Mouse (Mus musculus): ENCODE results near the gene Peli3. TPM values are rescaled to one million over a fixed set of nuclear protein-coding genes. Genes with fewer than 3 reads are reported as not detected.
A peak's percentile ranks its signal among the peaks of the same experiment; 100 is the strongest.

Peli3 gene
- polyA plus RNA-seq, 1 experiment from 2014 or later: 0.31 TPM

DNA sequence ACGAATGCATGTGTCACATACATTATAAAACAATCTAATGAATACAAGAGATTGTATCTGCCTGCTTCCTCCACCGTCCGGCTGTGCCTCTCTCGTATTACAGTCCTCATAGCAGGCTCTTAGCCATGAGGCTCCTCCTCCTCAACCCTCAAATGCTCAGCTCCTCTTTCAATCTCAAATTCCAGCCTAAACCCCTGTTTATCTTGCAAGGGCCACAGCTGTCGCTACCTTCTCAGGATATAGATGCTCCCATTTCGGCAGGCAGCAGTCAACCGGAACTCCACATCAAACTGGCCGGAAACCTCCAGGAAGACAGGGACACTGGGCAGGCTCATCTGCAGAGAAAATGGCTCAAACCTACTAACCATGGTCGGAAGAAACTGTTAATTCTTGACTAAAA is 44.0 kb downstream of the Peli3 start:
- Histone ChIP-seq H3K9me3 (replicated peaks; ENCODE audit: control insufficient read depth, low read length) (no peaks in the 10 kb centered on the region), H3K27me3 (ENCODE audit: control insufficient read depth, insufficient read depth, low read depth, low read length) (no peaks in the 10 kb centered on the region), H3K36me3 (ENCODE audit: control insufficient read depth, insufficient read depth) (no peaks in the 10 kb centered on the region), H3K27ac (ENCODE audit: low read length) (no peak overlapping the region), H3K9ac (ENCODE audit: low read depth, low read length) (no peak overlapping the region), H3K4me3 (ENCODE audit: low read depth, low read length) (no peak overlapping the region), H3K4me2 (ENCODE audit: low read depth, low read length) (no peak overlapping the region), H3K4me1 (ENCODE audit: control insufficient read depth, low read depth, low read length) (no peaks in the 10 kb centered on the region)
- ATAC-seq (ENCODE audit: low read depth): no peak
- 65% methylated on average over 9 of the region's 9 CpGs for WGBS (ENCODE audit: insufficient replicate concordance)

DNA sequence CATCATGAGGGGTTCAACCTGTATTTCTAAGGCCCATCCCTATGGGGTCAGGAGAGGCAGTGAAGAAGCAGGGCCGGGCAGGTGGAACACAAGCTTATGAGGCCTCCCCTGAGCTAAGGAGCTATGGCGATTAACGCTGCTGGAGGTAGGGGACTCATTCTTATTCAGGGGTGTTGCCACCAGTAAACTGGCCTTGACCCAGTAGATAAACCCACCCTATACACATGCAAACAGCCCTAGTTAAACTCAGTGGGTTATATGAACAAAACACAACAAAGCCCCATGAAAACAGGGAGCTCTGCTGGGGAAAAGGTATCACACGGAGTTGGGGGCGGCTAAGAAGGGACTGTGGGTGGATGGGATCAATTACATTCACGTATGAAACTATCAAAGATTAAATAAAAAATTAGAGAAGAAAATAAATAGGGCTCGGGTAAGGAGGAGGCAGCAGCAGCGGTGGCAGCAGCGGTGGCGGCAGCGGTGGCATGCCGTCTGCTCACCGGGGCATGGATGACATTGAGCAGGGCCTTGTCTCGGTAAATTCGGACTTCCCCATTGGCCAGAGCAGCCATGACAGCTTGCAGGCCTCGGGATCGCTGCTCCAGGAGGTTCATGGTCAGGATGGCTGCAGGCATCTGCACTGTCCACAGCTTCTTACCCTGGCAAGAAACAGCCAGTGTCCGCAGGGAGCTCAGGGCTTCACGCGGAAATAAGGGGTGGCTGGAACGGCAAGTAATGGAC is 46.0 kb downstream of the Peli3 start:
- H3K9me3 ChIP-seq (replicated peaks; ENCODE audit: control insufficient read depth, low read length): no peaks in the 10 kb centered on the region

DNA sequence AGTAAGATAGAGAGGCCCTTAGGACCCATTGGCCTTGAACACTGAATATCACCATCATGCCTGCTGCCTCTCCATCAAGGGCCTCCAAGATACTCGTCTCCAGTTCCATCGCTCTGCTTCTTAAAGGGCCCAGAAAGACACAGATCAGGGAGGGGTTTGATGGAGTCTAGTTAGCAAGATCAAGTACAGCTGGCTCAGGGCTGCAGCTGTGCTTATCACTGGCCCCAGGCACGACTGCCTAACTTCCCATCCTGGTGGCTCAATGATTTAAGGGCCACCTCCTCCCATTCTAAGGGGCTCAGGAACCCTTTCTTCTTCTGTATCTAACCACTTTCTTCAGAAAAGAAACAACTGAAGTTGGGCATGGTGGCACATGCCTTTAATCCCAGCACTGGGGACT is 51.1 kb downstream of the Peli3 start:
- WGBS (ENCODE audit: insufficient replicate concordance): 32% methylated on average over 3 of the region's 3 CpGs
- Histone ChIP-seq H3K4me2 (ENCODE audit: low read depth, low read length) (peak overlapping the region; percentile 24; the same call in 1 of the 2 replicates), H3K9ac (ENCODE audit: low read depth, low read length) (no peak overlapping the region), H3K9me3 (replicated peaks; ENCODE audit: control insufficient read depth, low read length) (no peaks in the 10 kb centered on the region), H3K4me3 (ENCODE audit: low read depth, low read length) (no peak overlapping the region), H3K36me3 (ENCODE audit: control insufficient read depth, insufficient read depth) (no peaks in the 10 kb centered on the region), H3K27me3 (ENCODE audit: control insufficient read depth, insufficient read depth, low read depth, low read length) (no peaks in the 10 kb centered on the region), H3K4me1 (ENCODE audit: control insufficient read depth, low read depth, low read length) (peaks cover 22% of the 10 kb centered on the region), H3K27ac (ENCODE audit: low read length) (peak overlapping the region; percentile 70)
- ATAC-seq (ENCODE audit: low read depth): peak; percentile 94

More for the DNA sequence above, 46.0 kb downstream of the Peli3 start:
- Histone ChIP-seq H3K4me3 (ENCODE audit: low read depth, low read length) (no peak overlapping the region), H3K4me1 (ENCODE audit: control insufficient read depth, low read depth, low read length) (peaks cover 9% of the 10 kb centered on the region), H3K4me2 (ENCODE audit: low read depth, low read length) (no peak overlapping the region), H3K9ac (ENCODE audit: low read depth, low read length) (no peak overlapping the region), H3K36me3 (ENCODE audit: control insufficient read depth, insufficient read depth) (no peaks in the 10 kb centered on the region), H3K27me3 (ENCODE audit: control insufficient read depth, insufficient read depth, low read depth, low read length) (no peaks in the 10 kb centered on the region), H3K27ac (ENCODE audit: low read length) (no peak overlapping the region)
- 65% methylated on average over 21 of the region's 21 CpGs for WGBS (ENCODE audit: insufficient replicate concordance)
- ATAC-seq (ENCODE audit: low read depth): no peak

- no peaks in the 10 kb centered on the region for H3K36me3 ChIP-seq (ENCODE audit: control insufficient read depth, insufficient read depth)
- peaks cover 22% of the 10 kb centered on the region for H3K4me1 ChIP-seq (ENCODE audit: control insufficient read depth, low read depth, low read length)
- no peak for ATAC-seq (ENCODE audit: low read depth)
- 78% methylated on average over 10 of the region's 10 CpGs for WGBS (ENCODE audit: insufficient replicate concordance)
- no peak overlapping the region for H3K27ac ChIP-seq (ENCODE audit: low read length)
- no peak overlapping the region for H3K9ac ChIP-seq (ENCODE audit: low read depth, low read length)
- no peak overlapping the region for H3K4me3 ChIP-seq (ENCODE audit: low read depth, low read length)
- H3K9me3 ChIP-seq (replicated peaks; ENCODE audit: control insufficient read depth, low read length): no peaks in the 10 kb centered on the region
- no peak overlapping the region for H3K4me2 ChIP-seq (ENCODE audit: low read depth, low read length)
- no peaks in the 10 kb centered on the region for H3K27me3 ChIP-seq (ENCODE audit: control insufficient read depth, insufficient read depth, low read depth, low read length)
These were observed 53.1 kb downstream of the Peli3 start for GRCm38 (mm10) chr19:4889791-4890190.

DNA sequence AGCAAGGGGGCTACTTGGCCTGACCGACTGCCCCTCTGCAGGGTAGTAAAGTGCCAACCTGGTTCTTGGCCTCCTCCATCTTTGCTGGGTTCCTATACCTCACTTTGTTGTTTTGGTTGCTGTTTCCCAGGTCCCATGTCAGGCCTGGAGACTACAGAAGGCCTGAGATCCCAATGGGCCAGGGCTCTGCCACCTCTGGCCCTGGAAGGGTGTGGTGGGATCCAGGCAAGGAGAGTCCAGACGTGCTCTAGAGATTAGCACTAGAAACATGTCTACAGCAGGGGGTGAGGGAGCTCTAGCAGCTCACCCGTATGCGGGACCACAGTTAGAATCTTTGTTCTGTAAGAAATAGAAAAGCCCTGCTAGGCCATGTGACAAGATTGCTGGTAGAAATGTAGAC is 59.0 kb downstream of the Peli3 start:
- Histone ChIP-seq H3K27ac (ENCODE audit: low read length) (peak overlapping the region; percentile 45), H3K4me3 (ENCODE audit: low read depth, low read length) (no peak overlapping the region), H3K27me3 (ENCODE audit: control insufficient read depth, insufficient read depth, low read depth, low read length) (no peaks in the 10 kb centered on the region), H3K4me2 (ENCODE audit: low read depth, low read length) (peak overlapping the region; percentile 10), H3K9ac (ENCODE audit: low read depth, low read length) (peak overlapping the region; percentile 16; the same call in 1 of the 2 replicates), H3K9me3 (replicated peaks; ENCODE audit: control insufficient read depth, low read length) (no peaks in the 10 kb centered on the region), H3K36me3 (ENCODE audit: control insufficient read depth, insufficient read depth) (no peaks in the 10 kb centered on the region; the same call in 1 of the 2 replicates), H3K4me1 (ENCODE audit: control insufficient read depth, low read depth, low read length) (peaks cover 29% of the 10 kb centered on the region)
- ATAC-seq (ENCODE audit: low read depth): peak; percentile 89
- 44% methylated on average over 4 of the region's 4 CpGs for WGBS (ENCODE audit: insufficient replicate concordance)

Other genes starting within 250 kb of the Peli3 start
- gene Gm960, start 244.5 kb downstream of the Peli3 start, polyA plus RNA-seq (2015; fragmentation: Nextera tagmentation; extraction: Ambion mirVana): 0.40 and 0.57 TPM in 2 replicates
- 0.07 and 0.12 TPM in 2 replicates for gene Sptbn2, start 232.0 kb downstream of the Peli3 start, polyA plus RNA-seq (2015; fragmentation: Nextera tagmentation; extraction: Ambion mirVana)
- gene Rbm4b, start 186.6 kb downstream of the Peli3 start, polyA plus RNA-seq (2015; fragmentation: Nextera tagmentation; extraction: Ambion mirVana): 17.6 and 18.3 TPM in 2 replicates
- 28.3 and 29.2 TPM in 2 replicates for gene Rbm4, start 149.2 kb downstream of the Peli3 start, polyA plus RNA-seq (2015; fragmentation: Nextera tagmentation; extraction: Ambion mirVana)
- 11.7 and 13.7 TPM in 2 replicates for gene Gm21992, start 131.5 kb downstream of the Peli3 start, polyA plus RNA-seq (2015; fragmentation: Nextera tagmentation; extraction: Ambion mirVana)
- 39.1 and 41.2 TPM in 2 replicates for gene Rbm14, start 131.5 kb downstream of the Peli3 start, polyA plus RNA-seq (2015; fragmentation: Nextera tagmentation; extraction: Ambion mirVana)
- gene Ccs, start 103.8 kb downstream of the Peli3 start, polyA plus RNA-seq (2015; fragmentation: Nextera tagmentation; extraction: Ambion mirVana): 55.2 and 57.1 TPM in 2 replicates
- gene Ccdc87, start 103.8 kb downstream of the Peli3 start, polyA plus RNA-seq (2015; fragmentation: Nextera tagmentation; extraction: Ambion mirVana): not detected in 2 replicates
- 27.3 and 30.5 TPM in 2 replicates for gene Ctsf, start 88.0 kb downstream of the Peli3 start, polyA plus RNA-seq (2015; fragmentation: Nextera tagmentation; extraction: Ambion mirVana)
- gene Actn3, start 65.2 kb downstream of the Peli3 start, polyA plus RNA-seq (2015; fragmentation: Nextera tagmentation; extraction: Ambion mirVana): 0.65 and 1.3 TPM in 2 replicates
- 10.5 and 10.6 TPM in 2 replicates for gene Zdhhc24, start 64.5 kb downstream of the Peli3 start, polyA plus RNA-seq (2015; fragmentation: Nextera tagmentation; extraction: Ambion mirVana)
- gene Bbs1, start 36.5 kb downstream of the Peli3 start, polyA plus RNA-seq (2015; fragmentation: Nextera tagmentation; extraction: Ambion mirVana): 0.95 and 1.2 TPM in 2 replicates
- gene Dpp3, start 14.8 kb downstream of the Peli3 start, polyA plus RNA-seq (2015; fragmentation: Nextera tagmentation; extraction: Ambion mirVana): 44.1 and 44.2 TPM in 2 replicates
- 36.8 and 38.0 TPM in 2 replicates for gene Mrpl11, start 19.0 kb upstream of the Peli3 start, polyA plus RNA-seq (2015; fragmentation: Nextera tagmentation; extraction: Ambion mirVana)
- gene Npas4, start 47.2 kb upstream of the Peli3 start, polyA plus RNA-seq (2015; fragmentation: Nextera tagmentation; extraction: Ambion mirVana): not detected in 2 replicates
- 0.82 and 1.6 TPM in 2 replicates for gene Slc29a2, start 80.7 kb upstream of the Peli3 start, polyA plus RNA-seq (2015; fragmentation: Nextera tagmentation; extraction: Ambion mirVana)
- gene B4gat1, start 95.7 kb upstream of the Peli3 start, polyA plus RNA-seq (2015; fragmentation: Nextera tagmentation; extraction: Ambion mirVana): 8.6 and 9.1 TPM in 2 replicates
- gene AC124502.3, start 95.8 kb upstream of the Peli3 start, polyA plus RNA-seq (2015; fragmentation: Nextera tagmentation; extraction: Ambion mirVana): 0.58 TPM in 1 of 2 replicates, not detected in the other
- 21.0 and 22.2 TPM in 2 replicates for gene Brms1, start 98.2 kb upstream of the Peli3 start, polyA plus RNA-seq (2015; fragmentation: Nextera tagmentation; extraction: Ambion mirVana)
- gene Rin1, start 107.4 kb upstream of the Peli3 start, polyA plus RNA-seq (2015; fragmentation: Nextera tagmentation; extraction: Ambion mirVana): 0.13 and 0.35 TPM in 2 replicates
- 2.4 and 3.7 TPM in 2 replicates for gene Cd248, start 125.0 kb upstream of the Peli3 start, polyA plus RNA-seq (2015; fragmentation: Nextera tagmentation; extraction: Ambion mirVana)
- 0.33 and 0.52 TPM in 2 replicates for gene Tmem151a, start 142.4 kb upstream of the Peli3 start, polyA plus RNA-seq (2015; fragmentation: Nextera tagmentation; extraction: Ambion mirVana)
- gene Yif1a, start 145.4 kb upstream of the Peli3 start, polyA plus RNA-seq (2015; fragmentation: Nextera tagmentation; extraction: Ambion mirVana): 51.2 and 53.1 TPM in 2 replicates
- 0.40 and 0.46 TPM in 2 replicates for gene Cnih2, start 155.4 kb upstream of the Peli3 start, polyA plus RNA-seq (2015; fragmentation: Nextera tagmentation; extraction: Ambion mirVana)
- 79.2 and 88.7 TPM in 2 replicates for gene Rab1b, start 163.9 kb upstream of the Peli3 start, polyA plus RNA-seq (2015; fragmentation: Nextera tagmentation; extraction: Ambion mirVana)
- gene Klc2, start 175.4 kb upstream of the Peli3 start, polyA plus RNA-seq (2015; fragmentation: Nextera tagmentation; extraction: Ambion mirVana): 1.5 and 1.9 TPM in 2 replicates